Mouse (Mus musculus) limb, embryonic 15.5 days (tissue): ENCODE measurements around the gene Znfx1. TPM values are rescaled to one million over a fixed set of nuclear protein-coding genes. Genes with fewer than 3 reads are reported as not detected.

Experiments used
- ATAC-seq: fragments of 200-750 bp; cut with Nextera tagmentation; 2 replicates; pipeline ENCODE4 v1.8.0; 2017; ENCODE audit warnings: low read depth, moderate TSS enrichment; ENCODE audit not compliant: insufficient number of reproducible peaks, low FRiP score, low TSS enrichment
- H3K27ac ChIP-seq: fragments of 300-500 bp; sonication (generic); 2 replicates; pipeline ENCODE4 v1.5.1; 2015; ENCODE audit warnings: moderate library complexity, mild to moderate bottlenecking, inconsistent platforms
- H3K27me3 ChIP-seq: fragments of 300-500 bp; sonication (generic); 2 replicates; pipeline ENCODE4 v1.6.1; 2015; ENCODE audit warnings: inconsistent platforms
- H3K36me3 ChIP-seq: fragments of 300-500 bp; sonication (generic); 2 replicates; pipeline ENCODE4 v1.6.1; 2015; ENCODE audit warnings: inconsistent platforms
- H3K4me1 ChIP-seq: fragments of 300-500 bp; sonication (generic); 2 replicates; pipeline ENCODE4 v1.6.1; 2015; ENCODE audit warnings: inconsistent platforms
- H3K4me2 ChIP-seq: fragments of 300-500 bp; sonication (generic); 2 replicates; pipeline ENCODE4 v1.6.1; 2015; ENCODE audit warnings: mild to moderate bottlenecking, inconsistent platforms
- H3K4me3 ChIP-seq: fragments of 300-500 bp; sonication (generic); 2 replicates; pipeline ENCODE4 v1.5.1; 2015; ENCODE audit warnings: mild to moderate bottlenecking, inconsistent platforms
- H3K9ac ChIP-seq: fragments of 300-500 bp; sonication (generic); 2 replicates; pipeline ENCODE4 v1.6.1; 2015; ENCODE audit warnings: inconsistent platforms
- H3K9me3 ChIP-seq: fragments of 300-500 bp; sonication (generic); 2 replicates; pipeline ENCODE4 v1.6.1; 2016; ENCODE audit warnings: inconsistent platforms
- WGBS: fragments of 180-500 bp; shearing (Covaris S2); methylation state at CpG from one replicate; pipeline ENCODE4 v1.1.7; 2015; 5-methylcytosine and 5-hydroxymethylcytosine counted together
- polyA plus RNA-seq: library from polyadenylated mRNA; unstranded; fragments of >200 nt; fragmentation: Nextera tagmentation; extraction: Ambion mirVana; gene quantifications from 2 replicates; pipeline ENCODE4 v1.2.1, GENCODE M21; 2015

Gene Znfx1
- polyA plus RNA-seq, 1 experiment from 2014 or later, result 8.5 TPM

DNA sequence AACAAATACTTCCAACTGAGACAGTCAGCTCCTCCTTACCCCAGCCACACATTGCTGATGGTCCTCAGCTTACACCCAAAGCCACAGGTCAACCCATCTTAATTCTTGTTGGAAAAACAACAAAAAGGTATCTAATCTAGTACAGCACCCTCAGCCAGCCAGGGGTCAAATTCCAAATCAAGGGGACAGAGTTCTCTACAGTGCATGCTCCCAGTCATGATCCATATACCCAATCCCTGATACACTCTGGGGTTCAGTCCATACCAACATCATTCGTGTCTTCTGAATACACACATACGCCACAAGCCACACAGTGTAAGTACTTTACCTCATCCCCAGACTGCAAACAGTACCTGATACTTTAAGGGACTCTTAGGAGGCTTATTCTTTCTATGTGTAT is 56.5 kb downstream of the Znfx1 start:
- no peaks in the 10 kb centered on the region for H3K27me3 ChIP-seq
- no peaks in the 10 kb centered on the region for H3K9me3 ChIP-seq
- H3K36me3 ChIP-seq, result no peaks in the 10 kb centered on the region
- H3K4me1 ChIP-seq, result peaks cover 7% of the 10 kb centered on the region; the same call in 1 of the 2 replicates
- no peak overlapping the region for H3K27ac ChIP-seq
- H3K4me3 ChIP-seq, result no peak overlapping the region
- no peak overlapping the region for H3K4me2 ChIP-seq
- WGBS, result 81% methylated on average over 2 of the region's 2 CpGs
- H3K9ac ChIP-seq, result no peak overlapping the region
- no peak for ATAC-seq

DNA sequence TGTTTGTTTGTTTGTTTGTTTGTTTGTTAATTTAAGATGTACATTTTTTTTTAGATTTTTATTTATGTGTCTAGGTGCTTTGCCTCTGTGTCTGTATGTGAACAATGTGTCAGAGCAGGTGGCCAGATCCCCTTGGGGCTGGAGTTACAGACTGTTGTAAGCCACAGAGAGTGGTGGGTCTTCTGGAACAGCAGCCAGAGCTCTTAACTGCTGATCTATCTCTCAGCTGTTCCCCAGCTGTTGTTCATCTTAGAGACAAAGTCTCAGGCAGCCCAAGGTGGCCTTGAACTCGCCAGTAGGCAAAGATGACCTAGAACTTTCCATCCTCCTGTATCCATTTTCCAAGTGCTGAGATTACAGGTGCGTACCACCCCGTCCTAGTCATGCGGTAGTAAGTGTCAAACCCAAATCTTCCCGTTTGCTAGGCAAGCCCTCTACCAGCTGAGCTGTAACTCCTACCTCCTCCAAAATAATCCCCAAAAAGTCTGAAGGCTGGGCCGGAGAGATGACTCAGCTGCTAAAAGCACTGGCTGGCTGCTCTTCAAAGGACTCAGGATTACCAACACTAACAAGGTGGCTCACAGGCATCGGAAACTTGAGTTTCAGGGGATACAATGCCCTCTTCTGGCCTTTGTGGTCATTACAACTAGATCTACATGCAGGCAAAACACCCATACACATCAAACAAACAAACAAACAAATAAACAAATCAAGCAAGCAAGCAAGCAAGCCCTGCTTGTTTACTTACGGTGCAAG is 58.5 kb downstream of the Znfx1 start:
- H3K4me1 ChIP-seq, result peaks cover 7% of the 10 kb centered on the region; the same call in 1 of the 2 replicates
- no peak overlapping the region for H3K4me3 ChIP-seq
- H3K4me2 ChIP-seq, result no peak overlapping the region
- no peak overlapping the region for H3K27ac ChIP-seq
- no peak overlapping the region for H3K9ac ChIP-seq
- no peaks in the 10 kb centered on the region for H3K36me3 ChIP-seq
- H3K9me3 ChIP-seq, result no peaks in the 10 kb centered on the region
- H3K27me3 ChIP-seq, result no peaks in the 10 kb centered on the region
- no peak for ATAC-seq
- 37% methylated on average over 8 of the region's 8 CpGs for WGBS

- Histone ChIP-seq H3K9ac (no peak overlapping the region), H3K27ac (no peak overlapping the region), H3K4me3 (no peak overlapping the region), H3K27me3 (no peaks in the 10 kb centered on the region), H3K4me1 (peaks cover 12% of the 10 kb centered on the region; the same call in 1 of the 2 replicates), H3K9me3 (no peaks in the 10 kb centered on the region), H3K4me2 (no peak overlapping the region), H3K36me3 (no peaks in the 10 kb centered on the region)
- WGBS, result 28% methylated on average over 9 of the region's 9 CpGs
- no peak for ATAC-seq
Observed at GRCm38 (mm10) chr2:167001486-167001885, 61.3 kb downstream of the Znfx1 start.

DNA sequence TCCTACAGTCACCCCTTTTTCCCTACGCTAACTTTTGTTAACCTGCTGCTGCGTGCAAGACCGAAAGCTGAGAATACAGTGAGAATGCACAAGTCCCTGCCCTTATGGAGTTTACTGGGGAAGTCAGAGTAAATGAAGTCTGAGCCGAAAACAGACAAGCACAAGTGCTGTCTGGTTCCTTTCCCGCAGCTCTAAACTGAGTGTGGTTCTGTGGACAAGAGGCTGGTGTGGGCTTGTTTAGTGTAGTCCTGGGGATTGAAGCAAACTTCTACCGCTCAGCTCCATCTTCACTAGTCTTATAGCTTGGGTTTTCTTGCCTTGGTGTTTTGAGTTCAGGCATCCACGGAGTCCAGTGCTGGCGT is 66.3 kb downstream of the Znfx1 start:
- no peak for ATAC-seq
- H3K4me1 ChIP-seq, result peaks cover 32% of the 10 kb centered on the region
- 34% methylated on average over 8 of the region's 8 CpGs for WGBS
- H3K4me3 ChIP-seq, result peak overlapping the region; percentile 96
- no peaks in the 10 kb centered on the region for H3K36me3 ChIP-seq
- H3K4me2 ChIP-seq, result peak overlapping the region; percentile 47
- no peaks in the 10 kb centered on the region for H3K9me3 ChIP-seq
- peak overlapping the region; percentile 88 for H3K27ac ChIP-seq
- 0 out of 2 replicates have a peak overlapping the region, but pooled peaks have one; percentile 23 for H3K9ac ChIP-seq
- no peaks in the 10 kb centered on the region for H3K27me3 ChIP-seq

GRCm38 (mm10) chr2:166995796-166996532 is 66.9 kb downstream of the Znfx1 start, which contains the start of gene Stau1:
Gene Stau1, minus strand, starts transcription at chr2:166996299.
- Histone ChIP-seq H3K27me3 (no peaks in the 10 kb centered on the region), H3K27ac (peak within 1 kb of the TSS; percentile 99), H3K9me3 (no peaks in the 10 kb centered on the region), H3K9ac (peak within 1 kb of the TSS; percentile 91), H3K4me1 (peaks cover 36% of the 10 kb centered on the region), H3K4me2 (peak within 1 kb of the TSS; percentile 72), H3K36me3 (no peaks in the 10 kb centered on the region), H3K4me3 (peak within 1 kb of the TSS; percentile 96)
- ATAC-seq, result peak; percentile 99
- WGBS, result under 1% methylated on average over 58 of the region's 88 CpGs

- H3K36me3 ChIP-seq, result no peaks in the 10 kb centered on the region
- H3K27ac ChIP-seq, result peak overlapping the region; percentile 99
- peak overlapping the region; percentile 72 for H3K4me2 ChIP-seq
- WGBS, result 2% methylated on average over 28 of the region's 28 CpGs
- H3K9ac ChIP-seq, result peak overlapping the region; percentile 91
- peaks cover 42% of the 10 kb centered on the region for H3K4me1 ChIP-seq
- H3K9me3 ChIP-seq, result no peaks in the 10 kb centered on the region
- H3K4me3 ChIP-seq, result peak overlapping the region; percentile 96
- no peak for ATAC-seq
- H3K27me3 ChIP-seq, result no peaks in the 10 kb centered on the region
Observed at GRCm38 (mm10) chr2:166995021-166995795, 67.6 kb downstream of the Znfx1 start.

DNA sequence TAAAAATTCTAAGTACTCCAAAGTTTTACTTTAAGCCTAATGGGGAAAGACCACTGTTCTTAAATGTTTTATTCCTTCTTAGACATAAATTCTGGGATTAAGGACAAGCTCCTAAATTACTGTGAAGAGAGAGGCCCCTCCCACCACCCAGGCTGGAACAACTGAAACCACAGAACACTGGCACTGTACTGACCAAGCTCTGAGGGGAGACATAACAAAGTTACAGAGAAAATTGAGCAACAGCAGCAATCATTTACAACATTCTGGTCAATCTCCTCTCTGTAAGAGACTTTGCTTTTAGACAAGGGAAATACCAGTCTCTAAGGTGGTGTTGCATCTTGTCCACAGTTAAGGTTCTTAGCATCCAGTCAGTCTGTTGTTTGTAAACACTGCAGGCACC is 70.9 kb downstream of the Znfx1 start:
- peak overlapping the region; percentile 60 for H3K27ac ChIP-seq
- H3K4me1 ChIP-seq, result peaks cover 45% of the 10 kb centered on the region
- no peaks in the 10 kb centered on the region for H3K9me3 ChIP-seq
- no peaks in the 10 kb centered on the region for H3K36me3 ChIP-seq
- no peak for ATAC-seq
- no peak overlapping the region for H3K4me2 ChIP-seq
- no peak overlapping the region; the same call in 1 of the 2 replicates for H3K9ac ChIP-seq
- H3K4me3 ChIP-seq, result no peak overlapping the region
- no peaks in the 10 kb centered on the region for H3K27me3 ChIP-seq

DNA sequence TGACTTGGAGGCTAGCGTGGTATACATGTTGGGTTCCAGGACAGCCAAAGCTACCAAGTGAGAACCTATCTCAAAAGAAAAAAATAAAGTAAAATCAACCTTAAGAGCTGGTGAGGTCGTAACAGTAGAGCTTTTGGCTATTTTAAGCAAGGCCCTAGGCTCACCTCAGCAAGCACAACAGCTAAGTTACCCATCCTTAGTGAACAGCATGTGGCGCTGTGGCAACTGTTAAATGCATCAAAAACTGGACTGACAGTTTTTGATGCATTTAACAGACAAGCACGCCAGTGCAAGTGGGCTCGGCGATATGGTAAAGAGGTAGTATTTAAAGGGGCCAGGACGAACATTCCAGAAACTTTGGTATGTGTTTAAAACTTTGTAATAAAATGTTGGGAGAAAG is 72.0 kb downstream of the Znfx1 start:
- peak overlapping the region; percentile 54 for H3K27ac ChIP-seq
- no peaks in the 10 kb centered on the region for H3K9me3 ChIP-seq
- H3K27me3 ChIP-seq, result no peaks in the 10 kb centered on the region
- 29% methylated on average over 7 of the region's 7 CpGs for WGBS
- H3K36me3 ChIP-seq, result no peaks in the 10 kb centered on the region
- H3K4me2 ChIP-seq, result no peak overlapping the region
- H3K4me3 ChIP-seq, result no peak overlapping the region
- no peak for ATAC-seq
- H3K4me1 ChIP-seq, result peaks cover 41% of the 10 kb centered on the region
- H3K9ac ChIP-seq, result no peak overlapping the region

Other genes with a start within 250 kb of the Znfx1 start
- gene Cse1l, start 157.0 kb downstream of the Znfx1 start, polyA plus RNA-seq, result 83.7 and 86.2 TPM in 2 replicates
- 98.2 and 99.9 TPM in 2 replicates for gene Stau1, start 66.7 kb downstream of the Znfx1 start, polyA plus RNA-seq
- gene Ddx27, start 47.8 kb downstream of the Znfx1 start, polyA plus RNA-seq, result 43.8 and 45.3 TPM in 2 replicates
- gene Kcnb1, start 127.1 kb upstream of the Znfx1 start, polyA plus RNA-seq, result 0.73 and 1.1 TPM in 2 replicates
- 35.7 and 44.6 TPM in 2 replicates for gene Ptgis, start 177.6 kb upstream of the Znfx1 start, polyA plus RNA-seq